Mouse (Mus musculus) megakaryocyte, embryonic 14.5 days (primary cell): ENCODE measurements around the gene Doxl2. TPM values are rescaled to one million over a fixed set of nuclear protein-coding genes. Genes with fewer than 3 reads are reported as not detected.
"Not testable (repeated sequence)": the region's sequence is repeated elsewhere in the genome, so short reads cannot be mapped to it uniquely, and the experiment has no call there.

Experiments
- H3K27me3 ChIP-seq: replicated peaks from 2 replicates; pipeline ENCODE3; 2012; ENCODE audit warnings: inconsistent platforms
- H3K36me3 ChIP-seq: replicated peaks from 2 replicates; pipeline ENCODE3; 2012; ENCODE audit warnings: low read length, inconsistent platforms, mixed read lengths
- H3K4me1 ChIP-seq: 2 replicates; pipeline ENCODE4 v1.6.1; 2012; ENCODE audit warnings: inconsistent platforms
- H3K4me3 ChIP-seq: replicated peaks from 2 replicates; pipeline ENCODE3; 2012; ENCODE audit warnings: moderate library complexity, mild to moderate bottlenecking, inconsistent platforms
- H3K9me3 ChIP-seq: 2 replicates; pipeline ENCODE4 v1.6.1; 2012; ENCODE audit warnings: inconsistent platforms
- FLI1 ChIP-seq: IDR thresholded peaks from 2 replicates; pipeline ENCODE4 v1.6.1; 2012; ENCODE audit warnings: low read length, inconsistent platforms, mixed read lengths
- GATA1 ChIP-seq: IDR thresholded peaks from 3 replicates; pipeline ENCODE4 v1.6.1; 2012; ENCODE audit warnings: mixed read lengths, low read length, inconsistent platforms, borderline replicate concordance
- polyA plus RNA-seq: library from polyadenylated mRNA; stranded (reverse); fragments of >175 nt; gene quantifications from 2 replicates; pipeline ENCODE4 v1.2.3, GENCODE M21; 2012; ENCODE audit warnings: low replicate concordance; ENCODE audit not compliant: insufficient read depth

Doxl2 gene
- not detected in 2 replicates for polyA plus RNA-seq

DNA sequence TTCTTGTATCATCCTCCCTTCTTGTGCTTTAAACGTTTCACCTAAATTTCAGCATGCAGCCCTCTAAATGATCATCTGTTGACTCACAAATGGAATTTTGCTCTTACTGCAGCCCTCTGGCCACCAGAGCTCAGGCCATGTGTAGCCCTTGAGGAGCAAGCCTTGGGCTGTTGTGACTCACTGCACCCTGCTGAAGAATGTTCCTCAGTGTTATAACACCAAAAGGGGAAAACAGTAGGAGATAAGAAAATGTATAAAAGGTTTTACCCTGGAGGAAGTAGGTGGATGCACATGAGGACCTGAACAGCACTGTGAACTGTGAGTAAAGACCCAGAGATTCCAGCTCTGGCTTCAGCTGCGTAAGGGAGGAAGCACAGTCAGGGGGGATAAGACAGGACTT, at the start of gene Doxl2:
Gene Doxl2, plus strand, starts transcription at position 301 of the 400 bp plus-strand sequence.
- no peaks in the 10 kb centered on the region for H3K36me3 ChIP-seq
- no peak for TF ChIP-seq GATA1
- no peak for TF ChIP-seq FLI1
- no peaks in the 10 kb centered on the region for H3K9me3 ChIP-seq
- no peak within 1 kb of the TSS for H3K4me3 ChIP-seq
- H3K4me1 ChIP-seq, result no peaks in the 10 kb centered on the region
- peaks cover 20% of the 10 kb centered on the region for H3K27me3 ChIP-seq

DNA sequence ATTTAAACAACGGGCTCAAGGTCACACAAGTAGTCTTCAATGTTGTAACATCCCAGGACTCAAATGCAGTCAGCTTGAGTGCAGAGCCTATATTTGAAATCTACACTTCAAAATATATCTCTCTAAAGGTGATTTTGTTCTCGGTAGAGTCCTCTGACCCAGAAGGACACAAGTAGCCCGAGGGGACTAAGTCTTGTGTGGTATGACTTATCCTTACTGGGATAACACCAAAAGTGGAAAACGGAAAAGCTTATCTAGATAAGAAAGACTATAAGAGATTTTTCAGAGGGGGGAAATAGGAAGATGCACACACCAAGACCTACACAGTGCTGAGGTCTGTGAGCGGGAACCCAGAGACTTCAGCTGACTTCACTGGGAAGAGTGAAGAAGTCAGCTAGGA, 45.2 kb upstream of the Doxl2 start, which contains the start of gene 1600015I10Rik:
Gene 1600015I10Rik, plus strand, starts transcription at position 301 of the 400 bp plus-strand sequence.
- Histone ChIP-seq H3K9me3 (peaks cover 4% of the 10 kb centered on the region; the same call in 1 of the 2 replicates), H3K36me3 (no peaks in the 10 kb centered on the region)

DNA sequence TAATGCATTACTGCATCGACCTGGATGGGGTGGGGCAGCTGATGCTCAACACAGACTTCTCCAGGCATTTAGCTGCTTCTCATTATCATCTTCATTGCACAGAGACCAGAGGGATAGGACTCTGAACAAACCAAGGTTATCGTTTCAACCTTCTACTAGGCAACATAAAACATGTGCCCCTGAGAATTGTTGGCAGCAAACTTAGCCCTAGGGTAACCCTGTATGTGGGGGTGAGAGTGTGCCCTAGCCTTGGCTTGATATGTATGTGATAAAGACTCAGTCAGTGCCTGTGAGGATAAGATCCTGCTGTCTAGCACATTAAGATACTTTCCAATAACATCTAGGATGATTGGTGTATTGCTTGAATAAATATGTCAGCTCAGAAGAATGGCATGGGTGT, 25.2 kb upstream of the Doxl2 start:
- Histone ChIP-seq H3K4me1 (no peaks in the 10 kb centered on the region), H3K27me3 (peaks cover 9% of the 10 kb centered on the region), H3K4me3 (no peak overlapping the region), H3K9me3 (peaks cover 14% of the 10 kb centered on the region), H3K36me3 (no peaks in the 10 kb centered on the region)
- TF ChIP-seq FLI1 (no peak), GATA1 (no peak)

More for the DNA sequence above, 45.2 kb upstream of the Doxl2 start, which contains the start of gene 1600015I10Rik:
- TF ChIP-seq FLI1, result no peak
- TF ChIP-seq GATA1, result no peak
- Histone ChIP-seq H3K4me1 (no peaks in the 10 kb centered on the region), H3K27me3 (peaks cover 29% of the 10 kb centered on the region), H3K4me3 (no peak within 1 kb of the TSS)

DNA sequence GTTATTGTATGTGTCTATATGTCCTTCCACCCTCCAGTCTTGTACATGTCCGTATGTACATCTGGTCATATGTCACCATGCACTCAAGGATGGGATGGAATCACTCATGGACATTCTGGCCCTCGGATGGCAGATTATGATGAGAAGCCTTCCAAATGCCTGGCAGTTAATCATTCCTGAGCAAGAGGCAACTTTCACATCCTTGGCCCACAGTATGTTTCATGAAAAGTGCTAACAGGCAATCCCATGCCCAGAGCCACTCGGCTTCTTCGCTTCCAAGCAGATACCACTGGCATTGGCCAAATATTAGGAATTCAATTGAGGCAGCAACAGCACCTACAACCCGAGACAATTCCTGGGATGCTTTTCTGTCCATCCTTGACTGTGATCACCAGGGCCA, 24.1 kb upstream of the Doxl2 start:
- Histone ChIP-seq H3K9me3 (peaks cover 5% of the 10 kb centered on the region; the same call in 1 of the 2 replicates), H3K27me3 (peaks cover 13% of the 10 kb centered on the region), H3K36me3 (no peaks in the 10 kb centered on the region), H3K4me3 (no peak overlapping the region), H3K4me1 (no peaks in the 10 kb centered on the region)
- TF ChIP-seq GATA1 (no peak), FLI1 (no peak)

DNA sequence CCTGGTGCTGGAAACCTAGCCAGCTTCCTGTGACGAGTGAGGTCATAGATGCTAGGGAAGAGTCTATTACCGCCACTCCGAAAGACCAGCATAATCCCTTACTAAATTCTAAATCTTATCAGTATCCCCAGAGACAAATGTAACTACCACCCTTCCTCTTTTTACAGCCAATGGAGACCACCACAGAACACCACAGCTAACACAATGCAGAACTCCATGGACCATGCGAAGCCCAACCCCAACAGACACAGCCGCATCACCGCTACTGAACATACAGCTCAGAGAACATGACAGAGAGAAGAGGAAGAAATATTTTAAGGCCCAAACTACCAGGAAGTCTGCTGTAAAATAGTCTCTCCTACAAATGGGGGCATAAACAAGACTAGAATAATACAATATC, 23.1 kb upstream of the Doxl2 start:
- Histone ChIP-seq H3K9me3 (peaks cover 3% of the 10 kb centered on the region; the same call in 1 of the 2 replicates), H3K36me3 (no peaks in the 10 kb centered on the region), H3K4me3 (no peak overlapping the region), H3K4me1 (no peaks in the 10 kb centered on the region), H3K27me3 (peaks cover 14% of the 10 kb centered on the region)
- TF ChIP-seq GATA1 (no peak), FLI1 (no peak)

DNA sequence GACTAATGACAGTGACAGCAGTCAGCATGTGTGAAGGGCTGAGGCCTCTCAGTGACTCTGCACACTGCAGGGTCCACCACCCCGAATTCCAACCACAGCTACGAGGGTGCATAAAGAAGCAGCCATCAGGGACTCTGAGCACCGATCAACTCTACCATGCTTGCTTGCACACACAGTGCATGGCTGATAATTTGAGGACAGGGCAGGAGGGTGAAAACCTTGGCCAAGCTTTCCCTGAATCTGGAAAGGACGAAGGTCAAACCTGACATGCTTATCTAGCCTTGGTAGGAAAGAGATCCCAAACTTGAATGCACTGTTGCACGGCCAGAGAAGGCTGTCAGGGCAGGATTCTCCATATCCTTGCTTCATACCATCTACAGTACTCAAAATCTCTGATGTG, 21.5 kb upstream of the Doxl2 start:
- Histone ChIP-seq H3K9me3 (no peaks in the 10 kb centered on the region), H3K4me3 (no peak overlapping the region), H3K27me3 (peaks cover 18% of the 10 kb centered on the region), H3K4me1 (no peaks in the 10 kb centered on the region), H3K36me3 (no peaks in the 10 kb centered on the region)
- TF ChIP-seq GATA1 (no peak), FLI1 (no peak)

DNA sequence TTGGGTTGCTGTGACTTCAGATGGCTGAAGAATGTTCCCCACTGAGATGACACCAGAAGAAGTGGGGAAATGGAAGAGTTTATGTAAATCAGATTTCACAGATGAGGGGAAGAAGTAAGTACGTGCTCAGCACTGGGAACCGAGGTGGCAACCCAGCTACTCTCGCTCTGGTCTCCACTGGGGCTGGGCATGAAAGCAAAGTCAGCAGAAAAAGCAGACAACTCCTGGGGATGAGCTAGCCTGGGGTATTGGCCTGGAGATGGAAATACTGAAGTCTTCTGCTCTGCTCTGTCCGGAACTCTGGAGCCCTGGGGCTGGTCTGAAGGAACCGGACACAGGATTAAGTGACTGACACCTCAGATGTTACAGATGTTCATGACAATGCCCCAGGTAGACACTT, 20.6 kb upstream of the Doxl2 start:
- no peaks in the 10 kb centered on the region for H3K9me3 ChIP-seq
- H3K27me3 ChIP-seq, result peaks cover 18% of the 10 kb centered on the region
- H3K4me3 ChIP-seq, result no peak overlapping the region
- no peak for TF ChIP-seq FLI1
- no peak for TF ChIP-seq GATA1
- H3K36me3 ChIP-seq, result no peaks in the 10 kb centered on the region
- no peaks in the 10 kb centered on the region for H3K4me1 ChIP-seq

DNA sequence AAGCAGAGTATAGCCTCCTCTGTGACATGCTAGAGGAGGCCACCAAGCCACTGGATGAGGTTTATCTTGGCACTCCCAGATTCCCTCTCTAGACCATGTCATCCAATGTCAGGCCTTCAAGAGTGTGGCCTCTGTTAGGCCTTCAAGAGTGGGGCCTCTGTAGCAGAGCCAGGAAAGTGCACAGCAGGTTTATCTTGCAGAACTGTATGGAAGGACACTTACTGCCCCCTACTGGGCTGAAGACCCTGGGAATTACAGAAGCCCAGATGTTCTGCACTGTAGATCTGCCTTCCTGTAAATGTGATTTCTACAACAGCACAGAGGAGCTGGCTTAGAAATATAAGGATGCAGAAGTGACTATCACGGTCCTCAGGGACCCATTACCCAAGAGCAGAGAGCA, 19.8 kb upstream of the Doxl2 start:
- TF ChIP-seq FLI1 (no peak), GATA1 (no peak)
- Histone ChIP-seq H3K4me3 (no peak overlapping the region), H3K27me3 (peaks cover 18% of the 10 kb centered on the region), H3K4me1 (no peaks in the 10 kb centered on the region), H3K9me3 (no peaks in the 10 kb centered on the region), H3K36me3 (no peaks in the 10 kb centered on the region)

DNA sequence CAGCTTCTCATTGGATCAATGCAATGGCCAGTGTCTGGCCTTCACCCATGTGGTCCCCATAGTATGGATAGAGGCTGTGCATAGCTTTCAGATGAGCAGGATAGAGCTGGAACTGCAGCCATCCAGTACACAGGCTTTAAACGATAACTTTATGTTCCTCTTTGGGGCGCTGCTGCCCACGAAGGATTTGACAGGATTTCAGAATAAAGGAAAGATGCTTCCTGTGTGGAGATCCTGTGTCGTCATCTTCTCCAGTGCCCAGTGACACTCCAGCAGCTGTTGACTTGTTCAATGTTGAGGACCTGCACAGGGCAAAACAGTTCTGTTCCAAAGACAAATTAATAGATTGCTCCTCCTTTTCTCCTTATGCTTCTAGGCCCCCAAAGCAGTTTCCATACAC, 18.0 kb upstream of the Doxl2 start:
- no peaks in the 10 kb centered on the region for H3K36me3 ChIP-seq

DNA sequence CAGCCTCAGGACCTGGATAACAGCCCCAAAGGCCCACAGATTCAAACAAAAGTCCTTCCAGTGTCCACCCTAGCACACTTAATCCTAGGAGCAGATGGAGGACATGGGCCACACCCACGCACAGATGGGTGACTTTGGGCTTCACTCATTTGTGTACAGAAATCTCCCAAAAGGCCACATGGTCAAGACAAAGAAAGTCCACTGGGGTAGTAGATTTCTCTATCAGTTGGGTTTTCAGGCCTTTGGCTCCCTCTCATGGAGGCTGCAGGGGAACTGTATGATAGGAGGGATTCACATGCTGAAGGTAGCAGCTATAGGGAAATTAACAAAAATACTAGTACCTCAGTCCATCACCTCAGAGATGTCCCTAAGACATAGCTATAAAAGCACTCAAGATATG, 16.7 kb upstream of the Doxl2 start:
- Histone ChIP-seq H3K9me3 (no peaks in the 10 kb centered on the region), H3K36me3 (no peaks in the 10 kb centered on the region), H3K4me1 (no peaks in the 10 kb centered on the region), H3K4me3 (no peak overlapping the region), H3K27me3 (peaks cover 19% of the 10 kb centered on the region)
- no peak for TF ChIP-seq GATA1
- no peak for TF ChIP-seq FLI1

More for the DNA sequence above, 18.0 kb upstream of the Doxl2 start:
- Histone ChIP-seq H3K4me3 (no peak overlapping the region), H3K4me1 (no peaks in the 10 kb centered on the region), H3K9me3 (no peaks in the 10 kb centered on the region), H3K27me3 (peaks cover 21% of the 10 kb centered on the region)
- TF ChIP-seq GATA1 (no peak), FLI1 (no peak)

DNA sequence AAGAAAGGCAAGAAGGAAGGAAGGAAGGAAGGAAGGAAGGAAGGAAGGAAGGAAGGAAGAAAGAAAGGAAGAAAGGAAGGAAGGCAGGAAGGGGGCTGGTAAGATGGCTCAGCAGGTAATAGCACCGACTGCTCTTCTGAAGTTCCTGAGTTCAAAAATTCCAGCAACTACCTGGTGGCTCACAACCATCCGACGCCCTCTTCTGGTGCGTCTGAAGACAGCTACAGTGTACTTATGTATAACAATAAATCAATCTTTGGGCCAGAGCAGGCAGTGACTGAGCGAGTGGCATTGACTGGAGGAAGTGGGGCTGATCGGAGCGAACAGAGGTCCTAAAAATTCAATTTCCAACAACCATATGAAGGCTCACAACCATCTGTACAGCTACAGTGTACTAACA, 15.6 kb upstream of the Doxl2 start:
- not testable (repeated sequence) for H3K4me1 ChIP-seq, H3K4me3 ChIP-seq, H3K9me3 ChIP-seq, H3K36me3 ChIP-seq
- H3K27me3 ChIP-seq, result peaks cover 25% of the 10 kb centered on the region

DNA sequence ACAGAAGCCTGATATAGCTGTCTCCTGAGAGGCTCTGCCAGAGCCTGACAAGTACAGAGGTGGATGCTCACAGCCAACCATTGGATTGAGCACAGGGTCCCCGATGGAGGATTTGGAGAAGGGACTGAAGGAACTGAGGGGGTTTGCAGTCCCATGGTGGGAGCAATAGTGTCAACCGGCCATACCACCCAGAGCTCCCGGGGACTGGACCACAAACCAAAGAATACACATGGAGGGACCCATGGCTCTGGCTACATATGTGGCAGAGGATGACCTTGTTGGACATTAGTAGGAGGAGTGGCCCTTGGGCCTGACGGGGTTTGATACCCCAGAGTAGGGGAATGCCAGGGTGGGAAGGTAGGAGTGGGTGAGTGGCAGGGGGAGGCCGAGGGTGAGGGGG, 8.1 kb upstream of the Doxl2 start:
- not testable (repeated sequence) for H3K4me1 ChIP-seq, H3K9me3 ChIP-seq, H3K4me3 ChIP-seq, H3K36me3 ChIP-seq
- H3K27me3 ChIP-seq, result peaks cover 19% of the 10 kb centered on the region
